Mouse (Mus musculus): ENCODE results near the gene Tubb5. TPM values are rescaled to one million over a fixed set of nuclear protein-coding genes. Genes with fewer than 3 reads are reported as not detected.

Tubb5 gene
- polyA plus RNA-seq, 1 experiment from 2014 or later = 1,686 TPM

DNA sequence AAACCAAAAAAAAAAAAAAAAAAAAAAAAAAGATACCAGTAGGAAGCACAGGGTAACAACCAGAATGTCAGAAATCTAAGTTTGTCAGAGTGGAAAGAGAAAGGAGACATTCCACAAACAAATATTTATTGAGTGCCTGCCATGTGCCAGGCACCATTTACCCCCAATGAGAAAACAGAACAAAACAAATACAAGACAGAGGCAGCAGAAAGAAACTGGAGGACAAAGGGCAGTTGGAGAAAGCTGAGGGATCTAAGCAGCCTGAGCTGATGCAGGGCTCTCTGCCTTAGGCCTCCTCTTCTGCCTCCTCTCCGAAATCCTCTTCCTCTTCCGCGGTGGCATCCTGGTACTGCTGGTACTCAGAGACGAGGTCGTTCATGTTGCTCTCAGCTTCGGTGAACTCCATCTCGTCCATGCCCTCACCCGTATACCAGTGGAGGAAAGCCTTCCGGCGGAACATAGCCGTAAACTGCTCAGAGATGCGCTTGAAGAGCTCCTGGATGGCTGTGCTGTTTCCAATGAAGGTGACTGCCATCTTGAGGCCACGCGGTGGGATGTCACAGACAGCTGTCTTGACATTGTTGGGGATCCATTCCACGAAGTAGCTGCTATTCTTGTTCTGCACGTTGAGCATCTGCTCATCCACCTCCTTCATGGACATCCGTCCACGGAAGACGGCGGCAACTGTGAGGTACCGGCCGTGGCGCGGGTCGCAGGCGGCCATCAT, 3.2 kb downstream of the Tubb5 start:
- Histone ChIP-seq H3K9me3 (no peaks in the 10 kb centered on the region), H3K4me2 (peak overlapping the region; percentile 93), H3K4me3 (peak overlapping the region; percentile 98), H3K27me3 (no peaks in the 10 kb centered on the region), H3K27ac (replicated peaks) (no peak overlapping the region), H3K36me3 (peaks cover 63% of the 10 kb centered on the region), H3K4me1 (replicated peaks) (peaks cover 58% of the 10 kb centered on the region), H3K9ac (peak overlapping the region; percentile 100)
- no peak for ATAC-seq (ENCODE audit: low read depth)
- WGBS = 73% methylated on average over 26 of the region's 26 CpGs

DNA sequence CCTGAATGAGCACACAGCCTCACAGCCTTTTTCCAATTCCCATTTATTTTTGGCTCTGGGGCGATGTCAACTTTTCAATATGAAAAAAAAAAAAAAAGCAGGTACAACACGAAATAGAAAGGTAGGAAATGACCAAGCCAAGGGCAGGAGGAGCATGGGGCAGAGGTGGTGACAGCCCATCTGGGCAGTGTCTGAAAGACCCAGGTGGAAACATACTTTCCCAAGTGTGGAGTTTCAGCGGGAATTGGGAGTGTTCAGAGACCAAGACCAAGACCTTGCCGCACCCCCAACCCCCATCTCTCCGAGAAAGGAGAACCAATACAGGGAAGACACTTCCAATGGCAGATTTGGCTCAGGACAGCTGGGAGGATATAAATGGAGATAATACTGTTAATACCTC, 4.2 kb downstream of the Tubb5 start:
- H3K9me3 ChIP-seq = no peaks in the 10 kb centered on the region
- 56% methylated on average over 5 of the region's 5 CpGs for WGBS
- no peak for ATAC-seq (ENCODE audit: low read depth)
- peak overlapping the region; percentile 98; the same call in 1 of the 2 replicates for H3K4me3 ChIP-seq
- H3K27ac ChIP-seq (replicated peaks) = no peak overlapping the region
- H3K27me3 ChIP-seq = no peaks in the 10 kb centered on the region
- H3K4me1 ChIP-seq (replicated peaks) = peaks cover 55% of the 10 kb centered on the region
- H3K36me3 ChIP-seq = peaks cover 63% of the 10 kb centered on the region
- H3K9ac ChIP-seq = peak overlapping the region; percentile 100
- peak overlapping the region; percentile 93 for H3K4me2 ChIP-seq

DNA sequence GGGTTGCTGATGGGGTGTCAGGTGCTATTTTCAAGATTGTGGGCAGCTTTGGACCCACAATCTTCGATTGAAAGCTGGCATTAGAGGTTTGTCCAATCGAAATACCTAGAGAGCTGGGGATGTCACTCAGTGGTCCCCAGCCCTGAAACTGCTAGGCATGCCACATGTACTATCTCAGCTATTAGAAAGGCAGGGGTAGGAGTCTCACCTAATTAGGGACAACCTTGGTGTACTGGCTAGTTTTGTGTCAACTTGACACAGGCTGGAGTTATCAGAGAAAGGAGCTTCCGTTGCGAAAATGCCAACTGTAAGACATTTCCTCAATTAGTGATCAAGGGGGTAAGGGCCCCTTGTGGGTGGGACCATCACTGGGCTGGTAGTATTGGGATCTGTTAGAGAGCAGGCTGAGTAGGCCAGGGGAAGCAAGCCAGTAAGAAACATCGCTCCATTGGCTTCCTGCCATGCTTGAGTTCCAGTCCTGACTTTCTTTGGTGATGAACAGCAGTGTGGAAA, 4.8 kb downstream of the Tubb5 start:
- H3K4me1 ChIP-seq (replicated peaks) = peaks cover 53% of the 10 kb centered on the region
- H3K9ac ChIP-seq = peak overlapping the region; percentile 100; the same call in 1 of the 2 replicates
- WGBS = 20% methylated on average over 5 of the region's 5 CpGs
- no peaks in the 10 kb centered on the region for H3K9me3 ChIP-seq
- H3K4me2 ChIP-seq = peak overlapping the region; percentile 93; the same call in 1 of the 2 replicates
- no peak overlapping the region for H3K27ac ChIP-seq (replicated peaks)
- H3K4me3 ChIP-seq = no peak overlapping the region
- no peak for ATAC-seq (ENCODE audit: low read depth)
- peaks cover 67% of the 10 kb centered on the region for H3K36me3 ChIP-seq
- no peaks in the 10 kb centered on the region for H3K27me3 ChIP-seq

DNA sequence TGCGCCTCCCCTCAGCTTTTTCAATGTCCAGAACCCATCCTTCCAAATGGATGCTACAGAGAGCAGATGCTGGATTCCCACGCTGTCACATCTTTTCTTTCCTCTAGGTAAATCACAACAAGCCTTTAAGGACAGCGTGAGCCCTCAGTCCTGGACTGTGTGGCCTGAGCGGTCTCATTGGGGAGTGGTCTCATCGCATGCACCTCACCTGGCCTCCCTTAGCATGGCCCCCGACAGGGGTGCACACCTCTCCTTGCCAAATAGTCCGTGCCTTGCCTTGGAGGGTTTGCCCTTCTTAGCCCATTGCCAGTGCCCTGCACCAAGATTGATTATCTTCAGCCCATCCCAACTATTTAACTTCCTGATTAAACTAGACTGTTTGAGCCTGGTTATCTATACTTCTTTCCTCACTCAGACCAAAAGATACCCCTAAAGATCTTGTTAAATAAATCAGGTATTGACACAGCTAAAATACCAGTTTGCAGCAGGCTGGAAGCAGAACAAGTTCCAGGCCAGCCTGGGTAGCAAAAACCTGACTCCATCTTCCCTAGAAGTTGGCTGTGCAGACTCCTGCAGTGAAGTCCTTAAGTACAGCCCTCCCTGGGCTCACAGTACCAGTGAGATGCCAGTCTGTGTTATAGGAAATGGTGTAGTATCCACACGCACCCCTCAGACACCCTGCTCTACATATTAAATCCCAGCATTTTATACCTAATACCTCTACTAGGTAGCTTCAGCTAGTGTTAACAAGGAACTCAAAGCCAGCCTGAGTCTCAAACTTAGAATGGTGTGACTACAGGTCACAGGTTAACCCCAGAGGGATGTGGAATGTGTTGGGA, 5.5 kb downstream of the Tubb5 start:
- Histone ChIP-seq H3K27ac (replicated peaks) (no peak overlapping the region), H3K9me3 (no peaks in the 10 kb centered on the region), H3K36me3 (peaks cover 74% of the 10 kb centered on the region), H3K27me3 (no peaks in the 10 kb centered on the region), H3K4me2 (no peak overlapping the region), H3K9ac (no peak overlapping the region), H3K4me3 (no peak overlapping the region), H3K4me1 (replicated peaks) (peaks cover 53% of the 10 kb centered on the region)
- 59% methylated on average over 8 of the region's 8 CpGs for whole genome bisulfite sequencing
- ATAC-seq (ENCODE audit: low read depth) = no peak

DNA sequence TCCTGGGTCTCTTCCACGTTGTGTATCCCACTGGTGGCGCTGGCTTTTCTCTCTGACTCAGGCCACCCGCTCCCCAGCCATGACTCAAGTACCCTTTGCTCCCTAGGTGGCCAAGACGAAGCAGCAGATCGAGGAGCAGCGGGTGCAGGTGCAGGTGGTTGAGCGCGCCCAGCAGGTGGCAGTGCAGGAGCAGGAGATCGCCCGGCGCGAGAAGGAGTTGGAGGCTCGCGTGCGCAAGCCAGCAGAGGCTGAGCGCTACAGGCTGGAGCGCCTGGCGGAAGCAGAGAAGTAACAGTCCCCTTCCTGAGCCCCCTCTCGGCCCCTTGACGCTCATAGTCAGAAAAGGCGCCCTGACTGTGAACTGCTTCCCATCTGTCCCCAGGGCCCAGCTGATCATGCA, 8.4 kb downstream of the Tubb5 start:
- ATAC-seq (ENCODE audit: low read depth) = peak; percentile 30
- H3K4me3 ChIP-seq = 0 out of 2 replicates have a peak overlapping the region, but pooled peaks have one; percentile 12
- peak overlapping the region; percentile 55; the same call in 1 of the 2 replicates for H3K9ac ChIP-seq
- H3K4me1 ChIP-seq (replicated peaks) = peaks cover 34% of the 10 kb centered on the region
- no peaks in the 10 kb centered on the region for H3K27me3 ChIP-seq
- 2% methylated on average over 21 of the region's 21 CpGs for WGBS
- no peaks in the 10 kb centered on the region for H3K9me3 ChIP-seq
- H3K27ac ChIP-seq (replicated peaks) = 0 out of 2 replicates have a peak overlapping the region, but pooled peaks have one; percentile 23
- peaks cover 81% of the 10 kb centered on the region for H3K36me3 ChIP-seq
- H3K4me2 ChIP-seq = no peak overlapping the region

DNA sequence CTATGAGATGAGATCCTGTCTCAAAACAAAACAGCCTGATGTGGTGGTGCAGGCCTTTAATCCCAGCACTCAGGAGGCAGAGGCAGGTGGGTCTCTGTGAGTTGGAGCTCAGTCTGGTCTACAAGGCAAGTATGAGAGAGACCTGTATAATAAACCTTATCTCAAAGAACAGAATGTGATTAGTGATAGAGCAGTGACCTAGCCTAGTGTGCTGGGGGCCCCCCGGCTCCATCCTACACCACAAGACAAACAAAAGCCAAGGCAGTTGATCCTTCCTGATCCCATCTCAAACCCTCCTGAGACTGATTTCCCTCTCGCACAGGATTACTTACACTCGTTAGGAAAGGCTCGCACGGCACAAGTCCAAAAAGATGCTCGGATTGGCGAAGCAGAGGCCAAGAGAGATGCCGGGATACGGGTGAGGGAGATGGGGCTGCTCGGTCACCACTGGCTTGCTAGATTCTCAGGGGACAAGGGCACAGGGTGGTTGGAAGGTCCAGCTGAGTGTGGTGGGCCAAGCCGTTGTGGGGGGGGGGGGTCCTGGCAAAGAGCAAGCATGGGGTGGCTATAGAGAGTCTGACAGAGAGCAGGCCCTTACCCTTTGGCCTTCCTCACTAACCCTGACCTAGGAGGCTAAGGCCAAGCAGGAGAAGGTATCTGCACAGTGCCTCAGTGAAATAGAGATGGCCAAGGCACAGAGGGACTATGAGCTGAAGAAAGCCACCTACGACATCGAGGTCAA, 12.8 kb downstream of the Tubb5 start:
- peaks cover 43% of the 10 kb centered on the region for H3K4me1 ChIP-seq (replicated peaks)
- WGBS = 95% methylated on average over 13 of the region's 13 CpGs

DNA sequence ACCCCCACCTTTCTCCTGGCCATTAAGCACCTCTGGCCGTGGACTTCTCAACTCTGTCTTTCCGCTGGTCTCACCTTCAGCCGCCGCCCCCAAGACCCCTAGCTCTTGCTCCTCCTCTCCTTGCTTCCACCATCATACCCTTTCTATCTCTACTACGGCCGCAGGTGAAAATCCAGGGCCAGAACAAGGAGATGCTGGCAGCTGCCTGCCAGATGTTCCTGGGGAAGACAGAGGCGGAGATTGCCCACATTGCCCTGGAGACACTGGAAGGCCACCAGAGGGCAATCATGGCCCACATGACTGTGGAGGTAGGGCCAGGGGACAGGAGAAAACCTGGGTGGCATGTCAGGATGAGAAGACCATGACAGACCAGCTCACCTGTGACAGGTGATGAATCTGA, 13.7 kb downstream of the Tubb5 start:
- H3K36me3 ChIP-seq = peaks cover 42% of the 10 kb centered on the region
- H3K4me3 ChIP-seq = peak overlapping the region; percentile 65
- H3K9me3 ChIP-seq = no peaks in the 10 kb centered on the region
- H3K4me2 ChIP-seq = peak overlapping the region; percentile 88
- peaks cover 35% of the 10 kb centered on the region for H3K4me1 ChIP-seq (replicated peaks)
- WGBS = 61% methylated on average over 7 of the region's 7 CpGs
- ATAC-seq (ENCODE audit: low read depth) = no peak
- H3K27ac ChIP-seq (replicated peaks) = no peak overlapping the region
- peak overlapping the region; percentile 80 for H3K9ac ChIP-seq
- H3K27me3 ChIP-seq = peaks cover 15% of the 10 kb centered on the region

More for the DNA sequence above, 12.8 kb downstream of the Tubb5 start:
- no peaks in the 10 kb centered on the region for H3K9me3 ChIP-seq
- H3K4me2 ChIP-seq = no peak overlapping the region
- H3K9ac ChIP-seq = no peak overlapping the region
- H3K27ac ChIP-seq (replicated peaks) = no peak overlapping the region
- ATAC-seq (ENCODE audit: low read depth) = no peak
- peaks cover 42% of the 10 kb centered on the region for H3K36me3 ChIP-seq
- no peak overlapping the region for H3K4me3 ChIP-seq
- peaks cover 7% of the 10 kb centered on the region for H3K27me3 ChIP-seq

DNA sequence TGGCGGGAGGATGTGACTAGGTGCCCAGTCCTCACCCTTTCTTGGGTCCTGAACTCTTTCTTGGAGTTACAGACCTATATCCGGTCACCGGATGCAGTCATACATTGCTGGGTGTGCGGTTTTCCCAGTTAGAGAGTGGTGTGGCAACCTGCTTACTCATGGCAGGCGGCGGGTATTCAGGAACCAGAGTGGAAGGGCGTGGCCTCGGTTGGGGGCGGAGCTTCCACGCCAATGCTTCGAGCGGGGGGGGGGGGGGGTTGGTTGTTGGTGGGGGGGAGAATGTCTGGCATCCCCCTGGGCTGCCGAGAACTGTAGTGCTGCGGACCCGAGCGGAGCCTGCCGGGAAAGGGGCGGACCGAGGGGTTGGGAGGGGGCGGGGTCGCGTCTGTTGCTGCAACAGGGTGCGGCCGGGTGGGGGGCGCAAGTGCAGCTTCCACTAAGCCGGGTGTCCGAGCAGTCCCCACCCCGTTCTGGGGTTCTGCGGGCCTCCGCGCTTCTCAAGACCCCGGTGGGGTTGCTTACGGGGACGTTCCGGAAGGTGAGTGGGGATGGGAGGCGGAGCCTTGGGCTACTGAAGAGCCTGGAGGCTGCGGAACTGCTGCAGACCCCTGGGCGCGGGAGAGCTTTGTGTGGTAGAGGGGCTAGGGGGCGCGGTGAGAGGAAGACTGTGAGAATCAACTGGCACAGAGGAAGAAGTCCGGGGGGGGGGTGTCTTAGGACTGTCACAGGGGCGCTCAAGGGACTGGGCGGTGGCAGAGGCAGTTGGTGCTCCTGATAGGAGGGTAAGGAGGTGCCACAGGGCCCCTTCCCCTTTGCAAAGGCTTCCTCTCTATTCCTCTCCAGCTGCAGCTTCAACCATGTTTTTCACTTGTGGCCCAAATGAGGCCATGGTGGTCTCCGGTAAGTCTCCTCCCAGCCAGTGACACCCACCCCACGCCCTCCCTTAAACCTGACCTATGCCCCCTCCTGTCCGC, 14.9 kb downstream of the Tubb5 start, which contains the start of gene Flot1:
Gene Flot1 (plus strand): TSS at position 267 of the 974 bp plus-strand sequence.
- peak within 1 kb of the TSS; percentile 80 for H3K9ac ChIP-seq
- no peaks in the 10 kb centered on the region for H3K9me3 ChIP-seq
- H3K27ac ChIP-seq (replicated peaks) = peak within 1 kb of the TSS; percentile 81
- peak; percentile 90 for ATAC-seq (ENCODE audit: low read depth)
- H3K4me2 ChIP-seq = peak within 1 kb of the TSS; percentile 88
- peaks cover 33% of the 10 kb centered on the region for H3K4me1 ChIP-seq (replicated peaks)
- H3K4me3 ChIP-seq = peak within 1 kb of the TSS; percentile 65
- H3K36me3 ChIP-seq = peaks cover 37% of the 10 kb centered on the region
- H3K27me3 ChIP-seq = peaks cover 20% of the 10 kb centered on the region
- whole genome bisulfite sequencing = under 1% methylated on average over 35 of the region's 47 CpGs

DNA sequence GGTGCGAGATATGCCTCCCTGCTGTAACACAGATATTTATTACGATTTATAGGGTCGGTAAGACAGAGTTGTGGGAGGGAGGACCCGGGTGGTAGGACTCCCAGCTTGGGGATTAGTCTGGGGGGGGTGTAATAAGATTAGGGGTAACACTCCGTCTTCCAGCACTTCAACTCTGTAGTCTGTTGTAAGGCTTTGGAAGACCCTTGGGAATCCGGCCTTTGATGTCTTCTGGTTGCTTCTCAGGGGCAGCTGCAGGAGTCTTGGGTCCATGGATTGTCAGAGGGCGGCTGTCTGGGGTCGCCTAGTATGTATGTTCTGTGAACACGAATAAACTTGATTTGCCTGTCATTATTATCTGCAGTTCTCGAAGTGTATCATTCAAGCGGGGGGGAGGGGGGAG, 15.5 kb downstream of the Tubb5 start:
- H3K27ac ChIP-seq (replicated peaks) = peak overlapping the region; percentile 81
- H3K27me3 ChIP-seq = peaks cover 20% of the 10 kb centered on the region
- no peaks in the 10 kb centered on the region for H3K9me3 ChIP-seq
- H3K4me2 ChIP-seq = peak overlapping the region; percentile 88
- H3K4me3 ChIP-seq = peak overlapping the region; percentile 65
- peak overlapping the region; percentile 80 for H3K9ac ChIP-seq
- ATAC-seq (ENCODE audit: low read depth) = peak; percentile 25
- WGBS = 2% methylated on average over 11 of the region's 11 CpGs
- peaks cover 30% of the 10 kb centered on the region for H3K36me3 ChIP-seq
- H3K4me1 ChIP-seq (replicated peaks) = peaks cover 33% of the 10 kb centered on the region

DNA sequence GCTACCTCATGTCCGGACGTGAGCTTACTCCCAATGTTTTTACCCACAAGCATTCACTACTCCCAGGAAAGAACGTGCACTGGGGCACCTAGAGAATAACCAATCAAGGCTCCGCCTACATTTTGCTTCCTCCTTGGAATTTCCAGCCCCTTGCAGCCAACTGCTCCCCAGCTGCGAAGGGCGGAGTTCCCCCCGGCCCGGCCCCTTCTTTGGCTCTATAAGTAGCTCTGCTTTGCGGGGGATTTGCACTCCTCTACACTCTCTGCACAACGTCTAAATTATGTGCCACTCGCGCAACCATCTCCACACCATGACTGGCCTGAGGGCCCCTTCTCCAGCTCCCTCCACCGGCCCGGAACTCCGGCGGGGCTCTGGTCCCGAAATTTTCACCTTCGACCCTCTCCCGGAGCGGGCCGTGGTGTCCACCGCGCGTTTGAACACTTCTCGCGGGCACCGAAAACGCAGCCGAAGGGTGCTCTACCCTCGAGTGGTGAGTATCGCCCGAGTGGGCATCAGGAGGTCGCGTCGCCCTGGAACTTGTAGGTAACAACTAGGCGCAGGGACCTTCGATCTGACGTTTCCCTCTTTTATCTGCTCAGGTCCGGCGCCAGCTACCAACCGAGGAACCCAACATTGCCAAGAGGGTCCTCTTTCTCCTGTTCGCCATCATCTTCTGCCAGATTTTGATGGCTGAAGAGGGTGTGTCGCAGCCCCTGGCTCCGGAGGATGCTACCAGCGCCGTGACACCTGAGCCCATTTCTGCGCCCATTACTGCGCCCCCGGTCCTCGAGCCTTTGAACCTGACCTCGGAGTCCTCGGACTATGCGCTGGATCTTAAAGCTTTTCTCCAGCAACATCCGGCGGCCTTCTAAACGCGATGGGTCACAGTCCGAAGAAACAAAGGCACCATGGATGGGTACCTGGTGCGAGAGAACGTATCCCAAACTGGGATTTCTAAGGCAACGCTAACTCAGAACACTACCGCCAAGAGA, 16.4 kb downstream of the Tubb5 start, which contains the start of gene Ier3:
Gene Ier3 (plus strand): TSS at position 246 of the 992 bp plus-strand sequence.
- Histone ChIP-seq H3K4me2 (peak within 1 kb of the TSS; percentile 88), H3K27ac (replicated peaks) (peak within 1 kb of the TSS; percentile 81), H3K9me3 (no peaks in the 10 kb centered on the region), H3K36me3 (peaks cover 21% of the 10 kb centered on the region), H3K4me3 (peak within 1 kb of the TSS; percentile 65), H3K9ac (peak within 1 kb of the TSS; percentile 80), H3K27me3 (peaks cover 20% of the 10 kb centered on the region), H3K4me1 (replicated peaks) (peaks cover 33% of the 10 kb centered on the region)
- no peak for ATAC-seq (ENCODE audit: low read depth)
- WGBS = under 1% methylated on average over 62 of the region's 62 CpGs
